Mouse (Mus musculus): ENCODE data around the gene Parp6.
A peak's percentile ranks its signal among the peaks of the same experiment; 100 is the strongest.

The Parp6 gene

GRCm38 (mm10) chr9:59616622-59617306 is at the start of gene Parp6:
Gene Parp6 (plus strand): TSS chr9:59617284.
- DNase-seq = peak; percentile 99

DNA sequence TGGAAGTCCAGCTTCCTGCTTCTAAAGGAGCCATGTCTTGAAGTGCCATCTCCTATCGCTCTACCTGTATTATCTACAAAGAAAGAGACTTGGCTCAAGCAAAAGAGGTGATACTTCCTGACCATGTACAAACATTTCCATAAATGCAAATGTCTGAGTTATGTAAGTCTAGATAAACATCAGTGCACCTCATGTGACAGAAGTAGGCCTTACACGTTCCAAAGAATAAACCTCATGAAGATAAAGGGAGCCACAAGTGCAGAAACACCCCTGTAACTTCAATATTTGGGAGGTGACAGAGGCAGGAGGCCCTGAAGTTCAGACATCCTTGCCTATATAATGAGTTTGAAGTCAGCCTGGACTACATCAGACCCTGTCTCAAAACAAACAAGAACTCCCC is 45.2 kb upstream of the Parp6 start:
- no peak for DNase-seq

GRCm38 (mm10) chr9:59577401-59577800 is 39.7 kb upstream of the Parp6 start:
- no peak for DNase-seq

GRCm38 (mm10) chr9:59577844-59578504 is 39.1 kb upstream of the Parp6 start, which contains the start of gene Celf6:
Gene Celf6 (plus strand): TSS chr9:59577917.
- DNase-seq = peak; percentile 50

- no peak for DNase-seq
Observed at GRCm38 (mm10) chr9:59578505-59578867, 38.6 kb upstream of the Parp6 start.

GRCm38 (mm10) chr9:59584871-59585308 is 32.2 kb upstream of the Parp6 start:
- peak; percentile 71 for DNase-seq

DNA sequence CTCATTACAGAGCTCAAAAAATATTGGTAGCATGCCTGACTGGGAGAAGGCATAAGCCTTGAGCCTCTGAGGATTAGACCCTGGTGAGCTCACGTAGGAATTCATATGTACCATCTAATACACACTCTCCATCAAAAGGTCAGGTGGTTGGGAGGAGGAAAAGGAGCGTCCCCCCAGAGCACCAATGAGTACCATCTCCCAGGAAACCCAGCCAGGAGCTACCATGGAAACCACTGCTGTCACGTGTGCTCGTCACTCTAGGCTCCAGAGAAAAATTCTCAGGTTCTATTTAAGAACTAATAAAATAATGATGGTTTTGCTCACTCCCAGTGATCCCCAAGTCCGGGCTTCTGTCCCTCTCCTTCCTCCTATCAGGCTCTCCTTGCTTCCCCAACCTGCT is 28.8 kb upstream of the Parp6 start:
- DNase-seq = no peak

- no peak for DNase-seq
Observed at GRCm38 (mm10) chr9:59588710-59589671, 28.1 kb upstream of the Parp6 start.

DNA sequence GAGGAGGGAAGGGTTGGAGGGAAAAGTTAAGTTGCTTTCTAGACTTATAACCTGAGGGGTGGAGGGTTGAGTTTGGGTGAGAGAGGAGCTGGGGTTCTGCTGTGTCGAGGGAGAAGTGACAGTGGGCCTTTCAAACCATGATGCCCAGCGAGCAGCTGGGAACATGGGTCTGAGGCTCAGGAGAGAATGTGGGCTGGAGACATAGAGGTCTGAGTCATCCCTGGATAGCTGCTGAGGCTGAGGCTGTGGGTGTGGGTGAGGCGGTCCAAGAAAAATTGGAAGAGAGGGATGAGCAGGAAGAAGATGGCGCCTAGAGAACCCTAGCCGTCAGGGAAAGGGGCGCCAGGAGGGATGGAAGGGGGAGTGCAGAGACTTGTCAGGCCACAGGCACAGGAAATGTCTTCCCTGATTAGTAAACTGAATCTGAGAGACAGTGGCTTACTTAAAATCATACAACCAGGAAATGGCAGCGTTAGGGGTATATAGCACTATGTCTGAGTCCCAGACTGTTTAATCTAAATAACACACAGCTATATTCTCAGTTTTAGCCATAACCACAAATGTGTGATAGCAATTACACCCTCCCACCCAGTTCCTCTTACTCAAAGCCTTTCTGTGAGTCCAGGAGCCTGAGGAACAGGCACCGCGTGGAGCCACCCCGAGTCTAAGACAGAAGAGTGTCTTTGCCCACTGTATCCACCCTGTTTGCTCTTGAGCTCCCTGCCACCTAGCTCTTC is 27.2 kb upstream of the Parp6 start:
- DNase-seq = no peak

DNA sequence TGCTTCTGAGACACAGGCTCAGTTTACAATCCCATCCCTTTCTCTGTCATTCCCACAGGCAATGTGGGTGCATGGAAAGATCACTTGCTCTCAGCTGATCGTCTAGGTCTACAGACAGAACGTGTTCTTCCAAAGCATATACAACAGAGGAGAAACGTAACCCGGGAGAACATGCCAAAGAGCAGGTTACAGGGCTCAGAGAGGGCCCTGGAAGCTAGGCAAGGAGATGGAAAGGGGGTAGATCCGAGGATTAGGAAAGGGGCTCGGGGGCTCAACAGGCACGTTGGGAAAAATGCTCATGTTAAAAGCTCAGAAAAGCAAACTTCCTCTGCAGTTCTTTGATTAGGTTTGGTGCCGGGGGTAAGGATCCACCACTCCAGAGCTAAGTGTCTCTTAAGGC is 15.4 kb upstream of the Parp6 start:
- no peak for DNase-seq

GRCm38 (mm10) chr9:59605967-59606366 is 11.1 kb upstream of the Parp6 start:
- DNase-seq = no peak

DNA sequence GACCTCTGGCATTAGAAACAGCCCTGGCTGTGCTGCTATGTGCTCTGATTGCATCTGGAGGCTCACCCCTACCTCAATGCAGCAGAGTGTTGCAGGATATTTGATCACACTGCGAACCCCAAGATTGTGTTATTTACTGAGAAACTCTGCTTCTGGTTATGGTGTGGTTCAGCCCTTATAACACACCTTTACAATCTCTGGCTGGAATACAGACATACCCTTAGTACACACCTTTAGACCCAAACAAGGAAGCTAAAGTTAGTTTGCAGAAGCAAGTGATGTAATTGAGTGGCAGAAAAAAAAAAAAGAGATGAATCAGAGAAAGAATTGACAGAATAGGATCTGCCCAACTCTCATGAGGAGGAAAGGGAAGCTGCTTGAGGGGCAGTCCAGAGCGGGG is 6.1 kb upstream of the Parp6 start:
- DNase-seq = no peak

DNA sequence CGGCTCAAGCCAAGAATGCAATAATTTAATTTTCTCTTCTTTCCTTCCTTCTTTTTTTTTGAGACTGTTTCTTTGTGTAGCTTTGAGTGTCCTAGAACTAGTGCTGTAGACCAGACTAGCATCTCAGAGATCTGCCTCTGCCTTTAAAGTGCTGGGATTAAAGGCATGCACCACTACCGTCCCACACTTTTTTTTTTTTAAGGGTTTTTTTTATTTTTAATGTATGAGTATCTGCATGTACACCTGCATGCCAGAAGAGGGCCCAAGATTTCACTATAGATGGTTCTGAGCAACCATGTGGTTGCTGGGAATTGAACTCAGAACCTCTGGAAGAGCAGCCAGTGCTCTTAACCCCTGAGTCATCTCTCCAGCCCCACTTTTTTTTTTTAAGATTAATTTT is 1.3 kb upstream of the Parp6 start:
- no peak for DNase-seq

- no peak for DNase-seq
Observed at GRCm38 (mm10) chr9:59617307-59617973, 356 bp downstream of the Parp6 start.

- DNase-seq = no peak
Observed at GRCm38 (mm10) chr9:59638372-59638771, 21.3 kb downstream of the Parp6 start.

DNA sequence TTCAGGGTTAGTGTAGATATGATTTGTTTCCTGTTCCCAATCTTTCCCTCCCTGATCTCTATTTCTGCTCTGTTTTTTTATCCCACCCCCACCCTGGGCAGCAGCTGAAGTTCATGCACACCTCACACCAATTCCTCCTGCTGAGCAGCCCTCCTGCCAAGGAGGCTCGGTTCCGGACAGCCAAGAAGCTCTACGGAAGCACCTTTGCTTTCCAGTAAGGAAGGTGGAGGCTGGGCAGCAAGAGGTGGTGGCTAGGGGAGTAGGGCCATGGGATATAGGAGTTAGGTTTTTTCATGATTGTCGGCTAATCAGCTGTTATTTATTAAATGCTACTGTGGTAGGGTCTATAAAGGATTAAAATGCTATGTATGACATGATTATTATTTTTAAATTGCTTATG is 22.9 kb downstream of the Parp6 start:
- no peak for DNase-seq

GRCm38 (mm10) chr9:59641320-59641719 is 24.2 kb downstream of the Parp6 start:
- no peak for DNase-seq

DNA sequence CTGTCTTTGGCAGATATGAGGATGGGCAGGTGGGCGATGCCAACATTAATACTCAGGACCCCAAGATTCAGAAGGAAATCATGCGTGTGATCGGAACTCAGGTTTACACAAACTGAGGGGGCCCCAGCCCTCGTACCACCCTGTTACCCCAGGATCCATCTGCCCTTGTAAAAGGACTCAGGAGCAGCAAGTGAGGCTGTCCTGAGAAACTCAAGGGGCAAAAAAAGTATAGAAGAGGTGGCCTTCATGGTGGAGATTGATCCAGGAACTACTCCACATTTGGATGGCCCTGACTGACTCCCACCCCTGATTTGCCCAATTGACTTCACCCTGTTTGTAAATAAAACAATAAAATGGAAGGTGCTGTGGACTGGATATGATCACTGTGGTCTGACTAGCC is 32.8 kb downstream of the Parp6 start:
- no peak for DNase-seq

DNA sequence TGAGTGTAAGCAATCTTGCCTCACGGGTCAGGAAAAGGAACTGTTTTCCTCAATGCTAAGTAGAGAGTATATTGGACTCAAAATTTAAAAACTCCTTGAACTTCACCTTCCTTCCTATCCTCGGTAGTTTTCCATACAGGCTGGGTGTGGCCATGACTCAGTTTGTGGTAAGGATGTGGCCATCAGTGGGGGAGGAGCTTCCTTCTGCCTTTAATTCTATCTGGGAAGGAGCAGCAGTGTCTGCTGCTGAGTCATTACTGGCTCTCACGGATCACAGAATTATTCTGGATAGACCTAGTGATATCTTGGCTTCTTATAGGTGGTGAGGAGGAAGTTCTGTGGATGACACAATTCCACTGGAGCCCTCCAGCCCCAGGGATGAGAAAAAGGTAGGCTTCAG is 36.3 kb downstream of the Parp6 start:
- no peak for DNase-seq

- DNase-seq = no peak
Observed at GRCm38 (mm10) chr9:59654450-59654983, 37.4 kb downstream of the Parp6 start.

DNA sequence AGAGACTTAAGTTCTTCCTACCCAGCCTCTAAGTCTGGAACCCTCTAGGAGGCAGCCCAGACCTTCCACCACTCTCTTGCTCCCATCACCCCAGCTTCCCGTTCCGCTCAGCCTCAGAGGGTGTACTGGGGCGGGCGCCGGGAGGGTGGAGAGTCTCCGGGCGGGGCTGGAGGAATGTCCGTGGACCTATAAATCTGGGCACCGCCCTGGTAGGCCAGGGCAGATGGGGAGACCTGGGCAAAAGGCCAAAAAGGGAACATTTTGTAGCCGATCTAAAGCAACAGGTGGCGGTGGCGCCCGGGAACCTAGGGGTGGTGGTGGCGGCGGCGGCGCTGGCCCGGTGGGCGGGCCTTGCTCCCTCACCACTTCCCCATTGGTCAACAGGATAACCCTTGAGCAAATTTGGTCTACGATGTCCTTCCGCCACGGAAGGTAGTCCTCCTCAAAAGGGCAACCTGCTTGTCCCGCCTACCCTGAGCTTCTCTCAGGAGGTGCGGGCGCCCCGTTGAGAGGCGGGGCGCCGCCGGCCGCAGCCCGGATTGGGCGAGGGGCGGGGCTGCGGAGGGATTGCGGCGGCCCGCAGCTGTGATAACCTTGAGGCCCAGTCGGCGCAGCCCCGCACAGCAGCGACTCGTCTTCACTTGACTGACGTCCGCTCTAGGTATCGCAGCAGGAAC is 39.0 kb downstream of the Parp6 start, which contains the start of gene Pkm:
Gene Pkm (plus strand): TSS at position 411 of the 677 bp plus-strand sequence.
- peak; percentile 97 for DNase-seq
